Comparison of ENCODE assay signal across 19 mouse cellular contexts in genomic region chr5:33310704-33311462, GRCm38 (mm10). TPM values are rescaled to one million over a fixed set of nuclear protein-coding genes. Genes with fewer than 3 reads are reported as not detected.
DNase-seq lines count a peak whose midpoint lies in the region; ATAC-seq lines count a peak whose summit lies in the region.
"Had no signal": no experiment of that assay in that cellular context is flagged by ENCODE, and none has a peak within 500 bp of the region (broad histone marks: within the 10 kb centered on the region; RNA-seq: fewer than 3 reads in every experiment).

No protein-coding gene starts in this region.

- peaks cover 26% of the 10 kb centered on the region for H3K4me1 ChIP-seq in megakaryocyte, embryonic 14.5 days
- no peaks in the 10 kb centered on the region for H3K4me1 ChIP-seq in liver, embryonic 11.5 days (replicated peaks; ENCODE audit: control insufficient read depth, insufficient read depth, low read length)
- H3K4me1 ChIP-seq: hindbrain, embryonic 15.5 days had no signal

- H3K9me3 ChIP-seq in megakaryocyte, embryonic 14.5 days, result no peaks in the 10 kb centered on the region; the same call in 1 of the 2 replicates
- H3K9me3 ChIP-seq in liver, embryonic 11.5 days (ENCODE audit: control insufficient read depth, low read length), result no peaks in the 10 kb centered on the region
- H3K9me3 ChIP-seq: G1E; hindbrain, embryonic 15.5 days had no signal

- no peak overlapping the region for H3K27ac ChIP-seq in liver, embryonic 11.5 days (ENCODE audit: low read depth, low read length)
- H3K27ac ChIP-seq: hindbrain, embryonic 15.5 days had no signal

- H3K9ac ChIP-seq in liver, embryonic 11.5 days (ENCODE audit: low read depth, low read length), result no peak overlapping the region
- H3K9ac ChIP-seq: forebrain, postnatal 0 days; hindbrain, embryonic 15.5 days had no signal

- no peak overlapping the region for H3K4me2 ChIP-seq in liver, embryonic 11.5 days
- H3K4me2 ChIP-seq: heart, embryonic 11.5 days; hindbrain, embryonic 15.5 days had no signal

- WGBS in liver, embryonic 11.5 days, result 71% methylated on average over 3 of the region's 3 CpGs

- ATAC-seq in megakaryocyte, adult 5-6 weeks (ENCODE audit: poor library complexity, severe bottlenecking), result no peak
- peak; percentile 65; the same call in 1 of the 2 replicates for ATAC-seq in liver, embryonic 11.5 days (replicated peaks; ENCODE audit: low FRiP score)
- ATAC-seq: activated CD4-positive, CD25-positive, alpha-beta regulatory T cell, adult 4 months; forebrain, postnatal 0 days had no signal

- peak overlapping the region; percentile 52 for H3K4me3 ChIP-seq in megakaryocyte, embryonic 14.5 days (replicated peaks)
- no peak overlapping the region for H3K4me3 ChIP-seq in liver, embryonic 11.5 days (ENCODE audit: low read depth, low read length)
- H3K4me3 ChIP-seq: hindbrain, embryonic 15.5 days had no signal

- DNase-seq in ZHBTc4 (ENCODE audit: low read depth, low spot score), result peak; percentile 98
- no peak for DNase-seq in liver, embryonic 11.5 days (ENCODE audit: low spot score)
- peak; percentile 8 for DNase-seq in splenic B cell, adult 2 months (ENCODE audit: low read depth, low spot score)
- DNase-seq in urinary bladder, postnatal 14 days (ENCODE audit: low spot score), result no peak
- no peak for DNase-seq in cerebellum, adult 11 months
- no peak for DNase-seq in urinary bladder, adult 2 months (ENCODE audit: low spot score)
- DNase-seq: cerebellum, adult 9-10 months; forebrain, postnatal 0 days; gastrocnemius, postnatal 10 days; kidney, adult 11 months; kidney, postnatal 10 days; lung, postnatal 36 days; midbrain, embryonic 14.5 days had no signal

- no peaks in the 10 kb centered on the region for H3K36me3 ChIP-seq in megakaryocyte, embryonic 14.5 days (replicated peaks; ENCODE audit: low read length)
- no peaks in the 10 kb centered on the region for H3K36me3 ChIP-seq in liver, embryonic 11.5 days (ENCODE audit: control insufficient read depth, insufficient read depth, low read length)
- no peaks in the 10 kb centered on the region for H3K36me3 ChIP-seq in splenic B cell, adult 2 months (ENCODE audit: control insufficient read depth, insufficient read depth, low read length, poor library complexity, severe bottlenecking)
- H3K36me3 ChIP-seq: G1E; hindbrain, embryonic 15.5 days had no signal

- peaks cover 4% of the 10 kb centered on the region for H3K27me3 ChIP-seq in megakaryocyte, embryonic 14.5 days (replicated peaks)
- H3K27me3 ChIP-seq in liver, embryonic 11.5 days (replicated peaks; ENCODE audit: control insufficient read depth, insufficient read depth, low read length), result no peaks in the 10 kb centered on the region
- no peaks in the 10 kb centered on the region for H3K27me3 ChIP-seq in splenic B cell, adult 2 months (ENCODE audit: control insufficient read depth, insufficient read depth, low read length, poor library complexity, severe bottlenecking)
- H3K27me3 ChIP-seq: hindbrain, embryonic 15.5 days had no signal

RNA-seq across cellular contexts. Expression of gene Maea, which starts 24.4 kb away (rescaled TPM):
- 43.7 and 134 TPM in 2 replicates for polyA plus RNA-seq in megakaryocyte, embryonic 14.5 days (2012; ENCODE audit: insufficient read depth, low replicate concordance)
- total RNA-seq in megakaryocyte, adult 5-6 weeks (2015), result 43.3 and 45.9 TPM in 2 replicates
- 239 and 253 TPM in 2 replicates for total RNA-seq in megakaryocyte, adult 5-6 weeks (2017)
- polyA plus RNA-seq in liver, embryonic 11.5 days (2014; fragmentation: Nextera tagmentation; extraction: Ambion mirVana), result 103 and 106 TPM in 2 replicates
- polyA plus RNA-seq in urinary bladder, adult 2 months (2012; rRNA removed), result 134 and 160 TPM in 2 replicates

RNA-seq across cellular contexts. Expression of gene Ctbp1, which starts 36.1 kb away (rescaled TPM):
- 321 and 333 TPM in 2 replicates for polyA plus RNA-seq in megakaryocyte, embryonic 14.5 days (2012; ENCODE audit: insufficient read depth, low replicate concordance)
- total RNA-seq in megakaryocyte, adult 5-6 weeks (2015), result 103 and 120 TPM in 2 replicates
- 103 and 127 TPM in 2 replicates for total RNA-seq in megakaryocyte, adult 5-6 weeks (2017)
- polyA plus RNA-seq in liver, embryonic 11.5 days (2014; fragmentation: Nextera tagmentation; extraction: Ambion mirVana), result 322 and 344 TPM in 2 replicates
- polyA plus RNA-seq in urinary bladder, adult 2 months (2012; rRNA removed), result 148 and 156 TPM in 2 replicates

Comparison
In these comparisons a context has a peak if more than half of its experiments do, and no peak if none do; other contexts are left out.
1. DNase-seq: peak in ZHBTc4 (single experiment) and splenic B cell, adult 2 months (single experiment); none in liver, embryonic 11.5 days (single experiment), urinary bladder, postnatal 14 days (single experiment), cerebellum, adult 11 months (single experiment) and urinary bladder, adult 2 months (single experiment).